Mouse (Mus musculus) neutrophil, adult 5-6 weeks (primary cell): ENCODE measurements around the gene Tcf19. TPM values are rescaled to one million over a fixed set of nuclear protein-coding genes. Genes with fewer than 3 reads are reported as not detected.
A peak's percentile ranks its signal among the peaks of the same experiment; 100 is the strongest.

ENCODE experiments used
- ATAC-seq: fragments of 151-379, 151-347 bp; 2 replicates; pipeline ENCODE4 v1.8.0; 2017; ENCODE audit warnings: mild to moderate bottlenecking, moderate TSS enrichment; ENCODE audit not compliant: insufficient number of reproducible peaks, poor library complexity, low FRiP score, severe bottlenecking; ENCODE audit errors: extremely low read depth
- total RNA-seq: library from RNA; stranded (forward); fragments of 200-1000 nt; gene quantifications from 2 replicates; pipeline ENCODE4 v1.2.3, GENCODE M21; 2017

Gene Tcf19
- total RNA-seq = 1.4 and 2.5 TPM in 2 replicates

- ATAC-seq = peak; percentile 75
These were observed at the start of gene Tcf19, which contains the start of gene Cchcr1 for GRCm38 (mm10) chr17:35516652-35517500. Gene Tcf19, minus strand, starts transcription at chr17:35516824. Gene Cchcr1, plus strand, starts transcription at chr17:35517100.

- no peak for ATAC-seq
These were observed 41.6 kb upstream of the Tcf19 start for GRCm38 (mm10) chr17:35558216-35558615.

GRCm38 (mm10) chr17:35557351-35557750 lies 40.7 kb upstream of the Tcf19 start:
- ATAC-seq = no peak

GRCm38 (mm10) chr17:35556812-35557211 lies 40.2 kb upstream of the Tcf19 start:
- ATAC-seq = no peak

GRCm38 (mm10) chr17:35556186-35556765 lies 39.7 kb upstream of the Tcf19 start:
- ATAC-seq = no peak

GRCm38 (mm10) chr17:35554761-35555397 lies 38.3 kb upstream of the Tcf19 start:
- ATAC-seq = no peak

- no peak for ATAC-seq
These were observed 37.7 kb upstream of the Tcf19 start for GRCm38 (mm10) chr17:35554321-35554720.

GRCm38 (mm10) chr17:35551881-35552414 lies 35.3 kb upstream of the Tcf19 start, which contains the start of gene Cdsn:
Gene Cdsn, plus strand, starts transcription at chr17:35552128.
- no peak for ATAC-seq

- no peak for ATAC-seq
These were observed 34.2 kb upstream of the Tcf19 start for GRCm38 (mm10) chr17:35550871-35551270.

- ATAC-seq = no peak
These were observed 33.5 kb upstream of the Tcf19 start for GRCm38 (mm10) chr17:35550143-35550494.

GRCm38 (mm10) chr17:35549437-35550142 lies 33.0 kb upstream of the Tcf19 start:
- no peak for ATAC-seq

- no peak for ATAC-seq
These were observed 32.0 kb upstream of the Tcf19 start for GRCm38 (mm10) chr17:35548636-35549035.

GRCm38 (mm10) chr17:35547465-35547864 lies 30.8 kb upstream of the Tcf19 start:
- ATAC-seq = no peak

GRCm38 (mm10) chr17:35544680-35545079 lies 28.1 kb upstream of the Tcf19 start:
- 0 out of 2 replicates have a peak, but pooled peaks have one; percentile 32 for ATAC-seq

- no peak for ATAC-seq
These were observed 27.4 kb upstream of the Tcf19 start for GRCm38 (mm10) chr17:35544001-35544400.

- ATAC-seq = no peak
These were observed 26.8 kb upstream of the Tcf19 start for GRCm38 (mm10) chr17:35543412-35543861.

GRCm38 (mm10) chr17:35542761-35543411 lies 26.3 kb upstream of the Tcf19 start:
- no peak for ATAC-seq

- no peak for ATAC-seq
These were observed 22.9 kb upstream of the Tcf19 start for GRCm38 (mm10) chr17:35539540-35539939.
